Mouse (Mus musculus) layer of hippocampus, adult 18-20 months (tissue): Measurements from ENCODE around the gene Ablim1. TPM values are rescaled to one million over a fixed set of nuclear protein-coding genes. Genes with fewer than 3 reads are reported as not detected.

Experiments used
- DNase-seq, 2 experiments: peaks; one replicate each; pipeline ENCODE4 v3.0.0; 2022; ENCODE audit warnings: low spot score in 2 of 2
- long read RNA-seq: library from polyadenylated mRNA; stranded (forward); transcript quantifications from one replicate; pipeline ENCODE4 v2.0.0, GENCODE M21; 2021
- total RNA-seq, 2 experiments: library from RNA; stranded (reverse); gene quantifications; 2 replicates each; pipeline ENCODE4 v1.2.3; 2021

Ablim1 gene
- total RNA-seq, result 10 to 100 TPM; 73.4 to 75.7 TPM
- long read RNA-seq, partial matches to known transcripts, result 3 of 50 reads
- long read RNA-seq, other reads (novel, unspliced or antisense), result 47 of 50 reads

- peak; percentile 22 to 43 for DNase-seq
Measured at GRCm38 (mm10) chr19:57314346-57315012, at the start of gene Ablim1. Ablim1 (minus strand) TSS chr19:57314919.

- DNase-seq, result no peak
Measured at GRCm38 (mm10) chr19:57363538-57363937, 48.8 kb upstream of the Ablim1 start.

- no peak for DNase-seq
Measured at GRCm38 (mm10) chr19:57363076-57363475, 48.4 kb upstream of the Ablim1 start.

- DNase-seq, result no peak
Measured at GRCm38 (mm10) chr19:57362586-57362985, 47.9 kb upstream of the Ablim1 start.

GRCm38 (mm10) chr19:57361939-57362307, 47.2 kb upstream of the Ablim1 start:
- DNase-seq, result no peak

- DNase-seq, result peak; percentile 40 to 56
Measured at GRCm38 (mm10) chr19:57361131-57361938, 46.6 kb upstream of the Ablim1 start.

- peak; percentile 87 to 95 for DNase-seq
Measured at GRCm38 (mm10) chr19:57360341-57361130, 45.8 kb upstream of the Ablim1 start, which contains the start of gene Fam160b1. Fam160b1 (plus strand) TSS chr19:57360680.

DNA sequence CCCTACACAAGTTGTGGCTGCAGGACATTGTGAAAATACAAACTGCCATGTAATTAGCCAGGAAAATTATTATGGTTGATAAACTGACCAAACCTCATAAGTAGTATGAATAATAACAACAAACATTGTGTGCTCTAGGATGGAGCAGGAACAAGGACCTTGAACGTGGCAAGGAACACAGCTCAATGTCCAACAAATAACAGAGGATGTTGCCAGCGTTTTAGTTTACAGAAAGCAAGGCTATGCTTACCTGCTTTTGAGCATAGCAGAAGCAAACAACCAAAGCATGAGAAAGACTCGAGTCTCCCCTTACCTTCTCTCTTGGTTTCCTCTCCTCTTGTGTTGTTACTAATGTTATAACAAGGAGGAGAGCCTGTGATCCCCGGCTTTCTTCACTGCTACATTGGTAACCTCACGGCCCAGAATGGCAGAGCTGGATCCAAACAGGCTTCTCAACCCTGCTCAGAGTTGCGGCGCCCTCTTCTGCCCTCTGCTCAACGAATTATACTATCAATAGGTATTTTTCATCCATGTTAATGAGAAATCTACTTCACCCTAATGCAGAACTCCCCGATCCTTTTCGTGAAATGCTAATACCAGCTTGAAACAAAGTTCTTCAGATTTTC, 45.1 kb upstream of the Ablim1 start:
- DNase-seq, result peak in 1 of 2 experiments; percentile 54

GRCm38 (mm10) chr19:57358836-57359598, 44.3 kb upstream of the Ablim1 start:
- DNase-seq, result no peak

DNA sequence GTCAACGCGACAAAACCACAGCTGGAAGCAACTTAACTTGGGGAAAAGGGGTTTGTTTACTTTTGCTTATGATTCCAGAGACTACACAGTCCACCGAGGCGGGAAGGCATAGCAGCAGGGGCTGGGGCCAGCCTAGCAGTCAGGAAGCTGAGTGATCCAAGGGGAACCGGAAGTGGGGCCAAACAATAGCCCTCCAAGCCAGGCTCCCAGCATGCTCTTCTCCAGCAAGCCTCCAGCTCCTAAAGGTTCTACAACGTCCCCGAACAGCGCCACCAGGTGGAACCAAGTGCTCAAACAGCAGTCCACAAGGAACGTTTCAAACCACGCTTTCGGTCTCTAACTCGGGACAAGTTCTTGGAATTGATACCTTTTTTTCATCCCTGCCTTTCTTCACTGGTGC, 43.6 kb upstream of the Ablim1 start:
- peak in 1 of 2 experiments; percentile 46 for DNase-seq

- no peak for DNase-seq
Measured at GRCm38 (mm10) chr19:57357811-57358210, 43.1 kb upstream of the Ablim1 start.

DNA sequence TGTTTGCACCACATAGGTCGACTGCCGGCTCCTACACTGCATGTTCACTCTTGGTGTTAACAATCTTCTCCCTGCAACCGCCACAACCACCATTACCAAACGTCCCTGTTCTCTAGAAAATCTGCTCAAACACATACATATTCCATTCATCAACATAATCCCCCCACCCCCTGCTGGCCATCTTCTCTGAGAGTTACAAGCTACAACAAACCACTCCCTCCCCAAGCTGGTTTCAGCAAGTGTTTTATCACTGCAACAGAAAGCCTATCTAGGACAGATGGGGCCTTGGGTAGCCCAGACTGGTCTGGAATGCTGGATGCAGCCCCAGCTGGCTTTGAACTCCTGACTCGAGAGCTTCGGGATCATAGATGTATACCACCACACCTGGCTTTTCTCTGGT, 42.5 kb upstream of the Ablim1 start:
- DNase-seq, result no peak

DNA sequence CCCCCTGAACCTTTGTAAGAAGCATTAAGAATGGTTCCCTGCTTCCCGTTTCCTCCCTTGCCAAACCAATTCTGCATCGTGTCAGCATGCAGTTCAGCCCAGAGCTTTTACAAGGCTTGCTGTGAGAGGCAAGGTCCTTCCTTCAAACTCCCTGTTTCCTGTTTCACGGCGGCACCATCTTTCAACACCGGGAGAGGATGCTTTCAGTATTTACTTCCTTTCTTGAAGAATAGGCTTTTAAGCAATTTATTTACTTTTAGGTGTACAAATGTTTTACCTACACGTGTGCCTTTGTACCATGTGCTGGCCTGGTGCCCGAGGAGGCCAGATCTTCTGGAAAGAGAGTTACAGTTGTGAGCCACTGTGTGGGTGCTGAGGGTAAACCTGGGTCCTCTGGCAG, 41.6 kb upstream of the Ablim1 start:
- DNase-seq, result no peak

DNA sequence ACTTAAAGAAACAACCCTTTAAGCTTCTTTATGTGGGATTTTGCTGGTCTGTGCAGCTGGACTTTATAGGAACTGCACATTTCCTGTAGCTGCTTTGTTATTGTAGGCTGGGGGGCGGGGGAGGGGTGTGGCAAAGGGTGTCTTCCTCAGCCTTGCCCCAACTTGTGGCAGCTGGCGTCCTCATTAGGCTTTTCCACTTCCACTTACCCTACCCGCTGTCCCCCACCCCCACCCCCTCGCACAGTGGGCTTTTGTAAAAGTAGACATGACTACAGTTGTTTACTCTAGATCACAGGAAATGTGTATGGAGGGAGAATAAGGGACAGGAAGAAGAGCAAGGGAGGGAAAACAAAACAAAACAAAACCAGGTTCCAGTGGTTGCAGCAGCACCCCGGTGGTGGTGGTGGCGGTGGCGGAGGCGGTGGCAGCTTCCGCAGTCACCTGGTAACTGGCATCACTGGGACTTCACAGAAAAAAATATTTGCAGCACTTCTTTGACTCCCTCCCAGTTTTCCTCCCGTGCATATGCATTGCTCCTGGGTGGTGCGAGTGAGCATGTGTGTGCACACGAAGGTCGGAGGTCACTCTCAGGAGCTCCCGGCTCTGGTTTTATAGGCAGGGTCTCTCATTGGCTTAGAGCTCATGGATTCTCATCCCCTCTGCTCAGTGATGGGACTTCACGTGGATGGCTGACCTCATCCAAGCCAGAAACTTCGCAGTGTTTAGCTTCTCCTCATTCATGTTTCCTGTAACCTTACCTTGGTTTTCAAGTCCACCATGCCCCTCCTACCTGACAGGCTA, 40.9 kb upstream of the Ablim1 start:
- DNase-seq, result no peak

- no peak for DNase-seq
Measured at GRCm38 (mm10) chr19:57354715-57355114, 40.0 kb upstream of the Ablim1 start.

DNA sequence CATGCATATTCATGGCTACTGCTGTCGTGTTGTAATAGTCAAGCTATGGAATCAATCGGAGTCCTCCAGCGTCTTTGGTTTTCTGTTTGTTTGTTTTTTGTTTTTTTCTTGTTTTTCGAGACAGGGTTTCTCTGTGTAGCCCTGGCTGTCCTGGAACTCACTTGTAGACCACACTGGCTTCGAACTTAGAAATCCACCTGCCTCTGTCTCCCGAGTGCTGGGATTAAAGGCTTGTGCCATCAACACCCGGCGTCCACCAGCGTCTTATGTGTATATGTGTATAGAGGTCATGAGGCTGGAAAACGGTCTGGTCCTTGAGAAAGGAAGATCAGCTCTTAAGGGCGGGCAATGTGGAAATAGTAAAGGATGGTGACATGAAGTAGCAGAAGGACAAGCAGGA, 39.3 kb upstream of the Ablim1 start:
- DNase-seq, result no peak

DNA sequence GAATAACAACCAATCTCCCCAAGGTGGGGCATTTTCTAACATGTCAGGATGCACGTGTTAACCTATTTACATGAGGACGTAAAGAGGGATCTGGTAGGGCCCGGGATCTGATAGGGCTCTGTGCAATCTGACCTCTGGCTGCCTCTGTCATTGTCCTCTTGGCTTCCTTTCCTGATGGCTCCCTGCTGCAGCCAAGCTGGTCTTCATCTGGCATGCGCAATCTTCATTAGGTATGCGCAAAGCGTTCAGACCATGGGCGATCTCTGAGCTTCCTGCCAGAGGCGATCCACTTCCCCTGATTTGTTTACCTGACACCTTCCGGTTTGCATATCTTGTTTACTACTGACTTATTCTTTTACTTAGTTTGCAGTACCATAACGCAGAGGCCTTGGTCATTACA, 38.5 kb upstream of the Ablim1 start:
- no peak for DNase-seq

DNA sequence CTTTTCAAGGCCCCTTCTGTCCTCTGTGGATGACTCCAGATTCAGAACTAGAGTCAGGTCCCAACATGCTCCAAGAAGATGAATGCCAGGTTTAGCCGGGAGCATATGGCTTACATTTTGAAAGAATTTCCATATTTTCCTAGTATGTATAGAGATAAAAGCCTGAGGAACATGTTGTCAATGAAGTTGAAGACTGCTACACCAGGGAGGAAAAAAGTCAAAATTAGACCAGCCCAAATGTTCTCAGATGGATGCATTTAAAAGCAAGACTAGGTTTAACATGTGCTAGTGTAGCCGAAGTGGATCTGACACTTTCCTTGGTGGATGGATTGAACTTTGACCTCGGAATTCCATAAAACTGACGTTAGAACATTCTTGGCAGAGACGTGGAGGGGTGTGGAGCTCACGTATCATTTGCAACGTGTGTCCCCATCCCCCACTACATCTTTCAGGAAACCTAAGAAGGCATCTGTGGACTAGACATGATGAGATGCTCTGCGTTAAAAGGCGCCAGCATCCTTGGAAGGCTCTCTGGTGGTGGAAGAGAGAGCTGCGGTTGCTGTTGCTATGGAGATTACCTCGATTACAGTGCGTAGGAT, 37.7 kb upstream of the Ablim1 start:
- no peak for DNase-seq

DNA sequence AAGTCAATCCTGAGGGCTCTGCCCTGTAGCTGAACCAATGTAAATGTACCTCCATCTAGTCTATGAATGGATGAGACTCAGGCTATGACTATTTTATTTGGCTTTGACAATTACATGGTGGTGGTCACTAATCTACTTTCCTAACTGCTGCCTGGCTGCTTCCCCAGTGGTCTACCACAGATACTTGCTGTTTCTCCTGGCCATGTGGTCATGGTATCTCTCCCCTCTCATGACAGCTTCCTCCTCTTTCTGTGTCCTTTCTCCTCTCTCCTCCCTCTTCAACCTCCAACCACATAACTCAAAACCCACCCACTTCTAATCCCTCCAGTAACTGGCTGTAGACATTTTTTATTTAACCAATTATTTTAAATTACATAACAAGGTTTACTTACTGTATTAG, 34.4 kb upstream of the Ablim1 start:
- no peak for DNase-seq
